Mouse (Mus musculus) embryonic fibroblast, embryonic 13.5 days (primary cell): ENCODE data around the gene Epb41l5.

Source experiments
- CTCF ChIP-seq: IDR thresholded peaks from 2 replicates; pipeline ENCODE4 v1.5.1; 2011; ENCODE audit warnings: mild to moderate bottlenecking, control low read depth, low read length, moderate library complexity, borderline replicate concordance; ENCODE audit not compliant: insufficient read depth
- POLR2A ChIP-seq: IDR thresholded peaks from 2 replicates; pipeline ENCODE4 v1.6.1; 2011; ENCODE audit warnings: low read depth, mild to moderate bottlenecking, control low read depth, low read length, moderate library complexity

DNA sequence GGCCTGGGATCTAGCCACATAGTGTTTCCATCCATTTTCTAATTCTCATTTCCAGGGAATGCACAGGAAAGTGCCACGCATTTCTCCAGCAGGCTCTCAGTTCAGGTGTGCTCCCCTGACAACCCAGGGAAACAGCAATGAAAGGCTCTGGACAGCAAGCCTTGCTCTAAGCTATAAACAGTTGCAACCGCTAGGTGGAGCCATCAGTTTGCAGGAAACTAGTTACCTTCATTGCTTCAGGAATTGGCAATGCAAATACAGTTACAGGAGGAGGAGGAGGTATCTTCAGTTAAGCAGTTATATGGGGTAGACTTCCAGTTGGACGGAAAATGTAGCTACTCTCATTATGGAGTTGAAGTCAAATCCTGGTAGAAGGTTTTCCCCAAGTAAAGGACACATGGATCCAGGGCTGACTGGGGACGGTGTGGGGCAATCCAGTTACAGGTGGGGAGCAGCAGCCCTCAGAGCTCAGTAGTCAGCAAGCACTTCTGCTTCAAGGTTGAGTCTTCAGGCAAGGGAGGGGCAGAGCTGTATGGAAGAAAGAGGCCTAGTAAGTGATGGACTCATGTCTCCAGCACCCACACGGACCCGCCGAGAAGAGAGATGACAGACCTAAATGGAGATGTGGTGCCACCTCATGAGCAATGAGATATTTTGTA, 100.0 kb downstream of the Epb41l5 start:
- TF ChIP-seq CTCF: no peak
- TF ChIP-seq POLR2A: no peak
